Mouse (Mus musculus): ENCODE data around the gene Scml4.

The Scml4 gene

GRCm38 (mm10) chr10:42861446-42861845 is 1.3 kb downstream of the Scml4 start:
- no peak for DNase-seq (ENCODE audit: low read depth, low spot score)

DNA sequence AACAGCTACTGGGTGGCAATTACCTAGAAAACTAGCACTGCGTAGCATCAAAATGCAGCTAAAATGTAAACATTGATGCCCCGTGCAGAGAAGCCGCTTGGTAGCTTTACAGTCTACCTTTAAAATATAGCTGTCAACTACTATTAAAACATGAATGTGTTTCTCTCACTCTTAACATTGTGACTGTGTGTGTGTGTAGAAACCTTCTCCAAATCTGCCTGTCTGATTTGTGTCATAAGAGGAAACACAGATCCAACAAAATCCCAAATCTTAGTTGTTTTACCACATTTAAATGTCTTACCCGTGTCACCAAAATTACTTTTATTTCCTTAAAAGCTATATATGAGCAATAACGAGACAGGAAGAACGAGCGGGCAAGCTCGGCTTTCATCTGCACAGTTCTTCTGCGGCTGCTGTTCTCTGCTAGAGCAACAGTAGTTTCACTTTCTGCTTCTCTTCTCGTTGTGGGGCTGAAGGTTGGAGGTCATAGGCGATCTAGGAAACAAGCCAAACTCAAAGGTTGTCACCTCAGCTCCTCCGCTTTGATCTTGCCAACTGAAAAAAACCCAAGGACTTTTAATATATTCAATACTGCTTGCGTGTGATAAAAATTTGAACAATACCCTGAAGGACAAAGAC is 2.1 kb downstream of the Scml4 start:
- DNase-seq (ENCODE audit: low read depth, low spot score) = no peak

DNA sequence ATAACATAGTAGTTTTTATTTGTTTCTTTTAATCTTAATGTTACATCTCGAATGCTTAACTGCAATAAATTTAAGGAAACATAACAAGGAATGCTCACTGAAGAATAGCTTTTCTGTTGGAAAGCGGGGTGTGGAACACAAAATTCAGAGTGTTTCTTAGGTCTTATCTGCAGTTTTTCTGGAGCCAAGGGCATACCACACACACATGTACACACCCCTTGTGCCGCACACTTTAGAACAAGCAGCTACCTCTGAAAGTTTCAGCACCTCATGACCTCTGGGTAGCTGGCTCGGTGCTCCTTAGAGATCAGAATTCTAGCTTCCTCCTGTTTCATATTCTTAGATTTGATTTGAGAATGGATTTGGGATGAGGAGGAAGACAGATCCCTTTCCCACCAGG is 2.6 kb downstream of the Scml4 start:
- DNase-seq (ENCODE audit: low read depth, low spot score) = no peak

DNA sequence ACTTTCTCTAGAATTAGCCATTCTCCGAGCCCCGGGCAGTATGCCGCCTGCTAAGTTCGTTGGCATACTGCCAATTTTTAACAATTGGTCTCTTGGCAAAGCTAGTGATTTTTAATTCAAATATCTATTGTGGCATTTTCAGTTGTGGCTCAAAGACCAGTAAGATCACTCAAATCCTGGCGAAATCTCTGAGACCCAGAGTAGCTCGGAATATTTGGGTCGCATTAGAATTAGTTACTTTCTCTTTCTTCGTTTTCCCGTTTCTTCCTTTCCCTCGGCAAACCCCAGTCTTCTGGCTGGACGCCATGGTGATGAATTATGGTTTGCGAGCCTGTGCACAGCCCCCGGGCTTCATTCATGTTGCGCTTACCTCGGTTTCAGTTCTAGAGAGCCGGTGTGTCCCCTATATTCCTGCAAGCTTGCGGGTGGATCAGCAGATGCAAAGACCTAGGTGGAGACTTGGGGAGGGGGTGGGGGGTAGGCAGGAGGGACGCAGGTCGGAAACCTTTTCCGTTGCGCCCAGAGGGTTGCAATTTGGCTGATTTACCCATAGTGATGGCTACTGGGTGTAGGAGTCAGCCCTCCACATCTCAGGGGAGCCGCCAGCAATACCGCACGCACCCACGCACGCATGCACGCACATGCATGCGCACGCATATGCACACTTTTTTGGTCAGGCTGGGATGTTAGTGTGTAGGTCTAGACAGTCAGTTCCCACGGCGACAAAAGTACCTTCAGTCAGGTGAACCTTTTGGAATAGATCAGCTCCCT is 3.6 kb downstream of the Scml4 start:
- DNase-seq (ENCODE audit: low read depth, low spot score) = peak; percentile 39

DNA sequence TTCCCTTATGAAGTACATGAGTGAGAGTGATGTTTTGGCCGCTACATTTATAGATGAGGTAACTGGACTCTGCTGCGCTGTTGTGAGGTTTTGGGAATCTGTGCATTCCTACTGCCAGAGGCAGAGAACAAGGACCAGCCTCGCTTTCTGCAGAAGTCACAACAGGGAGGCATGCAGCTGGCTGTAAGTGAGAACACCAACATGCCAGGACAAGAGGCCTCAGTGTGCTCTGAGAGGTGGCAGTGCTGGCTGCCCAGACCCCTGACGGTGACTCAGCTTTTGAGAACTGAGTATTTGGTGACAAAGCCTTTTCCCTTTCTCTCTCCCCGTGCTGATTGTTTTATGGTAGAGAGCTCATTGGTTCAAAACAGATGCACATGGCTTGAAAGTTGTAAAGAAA is 4.5 kb downstream of the Scml4 start:
- DNase-seq (ENCODE audit: low read depth, low spot score) = no peak

DNA sequence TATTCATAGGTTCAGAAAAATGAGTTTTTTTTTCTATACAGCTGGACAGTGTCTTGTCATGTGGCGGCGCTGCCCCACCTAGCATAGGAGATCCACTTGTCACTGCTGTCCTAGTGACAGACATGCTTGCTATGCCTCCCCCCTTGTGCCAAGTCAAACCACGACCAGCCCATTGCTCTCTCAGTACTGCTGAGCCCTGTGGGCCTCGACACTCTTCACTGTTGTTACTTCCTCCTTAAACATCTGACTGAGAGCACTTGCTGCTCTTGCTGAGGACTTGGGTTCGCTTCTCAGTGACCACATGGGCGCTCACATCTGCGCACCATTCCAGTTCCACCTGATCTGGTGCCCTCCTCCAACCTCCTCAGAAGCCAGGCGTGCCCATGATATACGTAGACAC is 8.2 kb downstream of the Scml4 start:
- DNase-seq (ENCODE audit: low read depth, low spot score) = no peak

GRCm38 (mm10) chr10:42869467-42869866 is 9.3 kb downstream of the Scml4 start:
- DNase-seq (ENCODE audit: low read depth, low spot score) = no peak

GRCm38 (mm10) chr10:42872269-42873010 is 12.3 kb downstream of the Scml4 start:
- no peak for DNase-seq (ENCODE audit: low read depth, low spot score)

- no peak for DNase-seq (ENCODE audit: low read depth, low spot score)
Measured at GRCm38 (mm10) chr10:42873077-42873595, 13.0 kb downstream of the Scml4 start.

GRCm38 (mm10) chr10:42876172-42876571 is 16.0 kb downstream of the Scml4 start:
- DNase-seq (ENCODE audit: low read depth, low spot score) = no peak

- no peak for DNase-seq (ENCODE audit: low read depth, low spot score)
Measured at GRCm38 (mm10) chr10:42879269-42879681, 19.1 kb downstream of the Scml4 start.

DNA sequence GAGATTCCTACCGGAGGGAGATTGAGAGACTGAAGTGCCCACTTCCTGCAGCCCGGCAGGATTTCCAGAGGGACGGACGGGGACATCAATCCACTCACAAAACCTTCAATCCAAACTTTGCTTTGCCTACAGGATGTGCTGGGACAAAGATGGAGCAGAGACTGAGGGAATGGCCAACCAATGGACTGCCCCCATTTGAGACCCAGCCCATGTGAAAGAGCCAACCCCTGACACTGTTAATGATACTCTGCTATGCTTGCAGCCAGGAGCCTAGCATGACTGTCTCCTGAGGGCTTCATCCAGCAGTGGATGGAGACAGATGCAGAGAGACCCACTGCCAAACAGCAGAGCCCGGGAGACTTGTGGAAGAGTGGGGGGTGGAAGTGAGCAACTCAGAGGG is 19.5 kb downstream of the Scml4 start:
- no peak for DNase-seq (ENCODE audit: low read depth, low spot score)

GRCm38 (mm10) chr10:42887040-42887439 is 26.9 kb downstream of the Scml4 start:
- DNase-seq (ENCODE audit: low read depth, low spot score) = no peak

DNA sequence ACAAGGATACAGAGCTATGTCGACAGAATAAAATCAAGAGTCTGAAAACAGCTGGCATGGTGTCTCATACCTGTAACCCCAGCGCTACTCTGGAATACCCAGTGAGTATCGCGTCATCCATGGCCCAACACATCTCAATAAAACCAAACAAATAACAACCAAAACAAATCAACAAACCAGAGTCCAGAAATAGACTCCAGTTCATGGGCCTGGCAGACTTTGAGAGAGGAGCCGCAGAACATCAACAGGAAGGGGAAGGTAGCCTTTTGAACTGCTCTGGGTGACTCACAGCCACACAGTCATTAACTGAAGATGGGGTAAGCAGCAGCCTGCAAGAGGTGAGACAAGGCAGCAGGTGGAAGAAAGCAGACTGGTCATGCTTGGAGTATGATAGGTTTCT is 28.1 kb downstream of the Scml4 start:
- no peak for DNase-seq (ENCODE audit: low read depth, low spot score)

DNA sequence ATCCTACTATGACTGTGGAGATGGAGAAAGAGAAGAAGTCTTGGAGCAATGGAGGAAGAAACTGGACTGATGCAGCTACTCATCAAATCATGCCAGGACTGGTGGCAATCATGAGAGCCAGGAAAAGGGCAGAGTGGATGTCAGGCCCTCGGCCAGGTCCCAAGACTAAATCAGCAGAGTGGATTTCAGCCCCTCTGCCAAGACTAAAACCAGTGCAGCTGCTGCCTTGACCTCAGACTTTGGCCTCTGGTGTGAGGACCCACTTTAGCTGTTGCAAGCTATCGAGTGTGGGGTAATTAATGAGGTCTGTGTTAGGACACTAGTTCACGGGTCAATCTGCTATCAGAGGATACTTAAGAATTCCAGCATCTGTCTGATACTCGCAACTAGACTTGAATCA is 30.2 kb downstream of the Scml4 start:
- DNase-seq (ENCODE audit: low read depth, low spot score) = peak; percentile 22

DNA sequence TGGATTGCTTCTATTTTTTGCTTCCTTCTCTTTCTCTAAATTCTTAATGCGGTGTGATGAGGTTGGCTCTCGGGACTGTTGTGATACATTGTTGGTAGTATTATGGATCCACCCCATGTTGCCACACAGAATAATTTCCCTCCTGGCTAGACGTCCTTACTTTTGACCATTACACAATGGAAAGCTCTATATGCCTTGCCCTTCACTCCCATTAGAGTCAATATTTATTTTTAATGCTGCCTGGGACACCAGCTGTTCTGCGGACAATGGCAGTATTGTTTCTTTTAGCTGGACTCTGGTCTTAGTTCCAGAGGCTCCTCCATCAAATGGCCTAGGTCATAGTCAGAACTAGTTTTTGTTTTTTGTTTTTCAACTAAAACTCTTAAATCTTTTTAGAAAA is 32.1 kb downstream of the Scml4 start:
- peak; percentile 28 for DNase-seq (ENCODE audit: low read depth, low spot score)

DNA sequence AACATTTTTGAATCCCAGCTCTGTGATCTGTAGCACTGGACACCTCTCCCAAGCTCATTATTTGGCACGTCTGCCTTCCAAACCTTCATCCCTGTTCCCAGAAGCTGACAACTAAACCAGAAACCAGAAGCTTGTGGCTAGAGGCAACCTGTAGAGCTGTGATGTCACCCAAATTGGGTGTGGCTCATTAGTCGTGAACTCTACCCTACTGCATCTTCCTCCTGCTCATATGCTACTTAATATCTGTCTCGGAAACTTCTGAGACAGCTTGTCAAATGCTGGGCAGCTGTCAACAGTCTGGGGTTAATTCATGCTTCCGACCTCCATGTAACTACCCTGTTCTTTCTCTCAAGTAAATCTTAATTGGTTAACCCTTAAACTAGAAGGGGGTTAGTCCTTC is 32.8 kb downstream of the Scml4 start:
- no peak for DNase-seq (ENCODE audit: low read depth, low spot score)

DNA sequence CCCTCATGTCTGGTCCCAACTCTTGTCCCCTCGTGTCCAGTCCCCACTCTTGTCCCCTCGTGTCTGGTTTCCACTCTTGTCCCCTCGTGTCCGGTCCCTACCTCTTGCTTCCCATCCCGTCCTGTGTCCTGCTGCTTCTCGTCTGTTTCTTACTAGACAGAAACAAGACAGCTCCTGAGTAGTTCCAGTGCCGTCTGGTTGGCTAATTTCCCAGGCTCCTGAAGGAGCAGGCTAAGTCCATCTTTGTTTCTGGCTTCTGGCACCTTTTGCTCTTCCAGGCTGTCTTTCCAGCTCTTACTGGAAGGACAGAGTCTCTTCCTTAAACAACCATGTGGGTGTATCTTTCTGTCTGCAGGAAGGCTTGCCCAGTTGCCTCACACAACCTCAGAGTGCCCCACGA is 33.7 kb downstream of the Scml4 start:
- no peak for DNase-seq (ENCODE audit: low read depth, low spot score)

- no peak for DNase-seq (ENCODE audit: low read depth, low spot score)
Measured at GRCm38 (mm10) chr10:42894263-42894662, 34.1 kb downstream of the Scml4 start.

- DNase-seq (ENCODE audit: low read depth, low spot score) = no peak
Measured at GRCm38 (mm10) chr10:42894696-42895095, 34.5 kb downstream of the Scml4 start.

GRCm38 (mm10) chr10:42896621-42897020 is 36.5 kb downstream of the Scml4 start:
- no peak for DNase-seq (ENCODE audit: low read depth, low spot score)

GRCm38 (mm10) chr10:42897166-42897565 is 37.0 kb downstream of the Scml4 start:
- no peak for DNase-seq (ENCODE audit: low read depth, low spot score)

Measured in mesoderm, embryonic 11.5 days (tissue).